Mouse (Mus musculus): ENCODE data around the gene Ddx39. TPM values are rescaled to one million over a fixed set of nuclear protein-coding genes. Genes with fewer than 3 reads are reported as not detected.

Ddx39 gene
- polyA plus RNA-seq, 1 experiment from 2014 or later, result 116 TPM

DNA sequence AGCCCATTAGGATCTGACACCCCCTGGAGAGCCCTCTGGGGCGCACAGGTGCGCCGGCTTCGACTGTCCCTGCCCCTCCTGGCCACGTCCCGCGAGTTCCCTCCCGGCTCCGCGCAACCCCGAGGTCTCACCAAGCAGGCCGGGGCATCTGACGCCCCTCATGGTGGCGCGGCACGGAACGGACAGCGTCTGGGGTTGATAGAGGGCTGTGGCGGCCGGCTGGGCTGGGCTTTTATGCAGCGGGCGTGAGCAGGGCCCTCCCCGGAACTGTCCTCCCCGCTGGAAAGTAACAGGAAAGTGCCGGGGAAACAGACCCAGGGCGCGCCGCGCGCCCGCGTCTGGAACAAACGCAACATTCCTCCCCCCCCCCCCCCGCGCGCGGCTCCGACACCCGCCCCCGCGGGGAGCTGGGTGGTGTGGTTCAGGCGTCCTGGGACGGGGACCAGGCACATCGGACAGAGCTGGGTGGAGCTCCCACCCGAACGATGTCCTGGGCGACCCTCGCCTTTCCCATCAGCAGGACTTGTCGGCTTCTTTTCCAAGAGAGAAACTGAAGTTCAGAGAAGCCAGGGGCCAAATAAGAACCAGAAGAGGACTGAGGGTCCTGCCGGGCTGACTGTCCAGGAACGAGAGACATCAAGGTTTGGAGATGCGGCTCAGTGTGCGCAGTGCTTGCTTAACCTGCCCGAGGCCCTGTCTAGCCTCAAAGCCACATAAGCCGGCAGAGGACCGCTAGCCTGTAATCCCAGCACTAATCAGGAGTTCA, 26.2 kb downstream of the Ddx39 start, which contains the start of gene Adgre5:
Gene Adgre5, minus strand, starts transcription at position 351 of the 766 bp plus-strand sequence.
- Histone ChIP-seq H3K4me1 (replicated peaks) (peaks cover 25% of the 10 kb centered on the region), H3K9me3 (no peaks in the 10 kb centered on the region), H3K9ac (peak within 1 kb of the TSS; percentile 73), H3K4me2 (peak within 1 kb of the TSS; percentile 87), H3K27me3 (peaks cover 61% of the 10 kb centered on the region), H3K36me3 (no peaks in the 10 kb centered on the region), H3K4me3 (peak within 1 kb of the TSS; percentile 47), H3K27ac (0 out of 2 replicates have a peak within 1 kb of the TSS, but pooled peaks have one; percentile 40)
- WGBS, result 2% methylated on average over 51 of the region's 56 CpGs
- ATAC-seq (ENCODE audit: low FRiP score), result peak; percentile 59

DNA sequence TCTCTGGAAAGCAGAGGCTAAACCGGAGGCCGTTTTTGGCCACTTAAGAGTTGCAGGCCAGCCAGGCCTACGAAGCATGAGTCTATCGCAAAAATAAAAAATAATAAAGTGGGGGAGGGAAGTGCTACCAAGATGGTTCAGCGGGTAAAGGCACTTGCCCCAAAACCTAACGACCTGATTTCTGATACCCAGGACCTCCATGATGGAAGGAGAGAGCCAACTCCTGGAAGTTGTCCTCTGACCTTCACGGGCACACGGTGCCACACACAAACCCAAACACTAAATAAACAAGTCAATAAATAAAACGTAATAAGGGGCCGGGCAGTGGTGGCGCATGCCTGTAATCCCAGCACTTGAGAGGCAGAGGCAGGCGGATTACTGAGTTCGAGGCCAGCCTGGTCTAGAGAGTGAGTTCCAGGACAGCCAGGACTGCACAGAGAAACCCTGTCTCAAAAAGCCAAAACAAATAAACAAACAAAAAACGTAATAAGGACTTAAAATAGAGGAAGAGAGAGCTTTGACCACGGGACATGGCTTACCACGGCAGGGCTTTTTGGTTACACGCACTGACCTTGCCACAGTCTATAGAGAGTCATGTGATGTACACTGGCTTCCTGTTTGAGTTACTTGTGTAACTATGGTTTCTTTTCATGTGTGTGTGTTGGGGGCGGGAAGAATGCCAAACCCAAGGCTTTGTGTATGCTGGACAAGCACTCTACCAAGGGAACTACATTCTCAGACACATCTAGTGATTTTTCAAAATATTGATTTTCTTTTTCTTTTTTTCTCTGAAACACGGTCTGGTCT, 27.1 kb downstream of the Ddx39 start:
- peaks cover 63% of the 10 kb centered on the region for H3K27me3 ChIP-seq
- no peaks in the 10 kb centered on the region for H3K36me3 ChIP-seq
- H3K27ac ChIP-seq, result no peak overlapping the region
- WGBS, result 78% methylated on average over 19 of the region's 19 CpGs
- H3K4me2 ChIP-seq, result no peak overlapping the region; the same call in 1 of the 2 replicates
- no peak for ATAC-seq (ENCODE audit: low FRiP score)
- H3K9ac ChIP-seq, result no peak overlapping the region; the same call in 1 of the 2 replicates
- 0 out of 2 replicates have a peak overlapping the region, but pooled peaks have one; percentile 47 for H3K4me3 ChIP-seq
- H3K4me1 ChIP-seq (replicated peaks), result peaks cover 25% of the 10 kb centered on the region
- no peaks in the 10 kb centered on the region for H3K9me3 ChIP-seq

DNA sequence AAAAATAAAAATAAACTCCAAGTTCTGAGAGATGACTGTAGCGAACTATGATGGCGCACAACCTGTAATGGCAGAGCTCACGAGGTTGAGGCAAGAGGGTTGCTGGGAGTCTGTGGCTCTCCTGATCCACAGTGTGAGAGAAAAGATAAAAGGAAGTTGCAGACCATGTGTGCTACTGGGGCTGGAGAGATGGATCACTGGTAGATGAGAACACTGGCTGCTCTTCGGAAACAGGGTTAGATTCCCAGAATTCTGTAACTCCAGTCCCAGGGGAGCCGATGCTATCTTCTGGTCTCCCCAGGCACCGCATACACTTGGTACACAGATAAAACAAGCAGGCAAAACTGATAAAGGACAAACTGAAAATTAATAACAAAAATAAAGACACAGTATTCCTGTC, 28.0 kb downstream of the Ddx39 start:
- no peaks in the 10 kb centered on the region for H3K9me3 ChIP-seq
- ATAC-seq (ENCODE audit: low FRiP score), result no peak
- peaks cover 65% of the 10 kb centered on the region for H3K27me3 ChIP-seq
- H3K4me3 ChIP-seq, result no peak overlapping the region
- no peaks in the 10 kb centered on the region for H3K36me3 ChIP-seq
- no peak overlapping the region for H3K27ac ChIP-seq
- H3K4me1 ChIP-seq (replicated peaks), result peaks cover 24% of the 10 kb centered on the region
- no peak overlapping the region for H3K9ac ChIP-seq
- 95% methylated on average over 6 of the region's 6 CpGs for WGBS
- no peak overlapping the region for H3K4me2 ChIP-seq

DNA sequence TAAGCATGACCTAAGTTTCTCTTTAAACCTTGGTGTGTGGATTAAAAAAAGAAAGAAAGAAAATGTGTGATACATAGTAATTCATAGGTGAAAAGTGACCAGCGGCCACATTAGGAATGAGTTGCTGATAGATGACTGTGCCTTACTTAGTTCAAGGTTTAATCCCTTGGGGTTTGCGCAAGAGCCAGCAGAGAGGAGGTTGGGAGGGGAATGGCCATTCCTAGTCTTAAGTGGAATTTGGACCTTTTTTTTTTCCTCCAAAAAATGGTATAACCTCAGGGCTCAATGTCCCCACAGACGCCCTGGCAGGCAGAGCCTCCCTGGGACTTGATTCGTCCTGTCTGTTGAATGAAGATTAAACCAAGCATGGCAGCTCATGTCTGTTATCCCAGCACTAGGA, 29.1 kb downstream of the Ddx39 start:
- H3K27ac ChIP-seq, result no peak overlapping the region
- peaks cover 33% of the 10 kb centered on the region for H3K4me1 ChIP-seq (replicated peaks)
- no peak overlapping the region for H3K4me2 ChIP-seq
- H3K36me3 ChIP-seq, result no peaks in the 10 kb centered on the region
- H3K4me3 ChIP-seq, result no peak overlapping the region
- ATAC-seq (ENCODE audit: low FRiP score), result no peak
- H3K9me3 ChIP-seq, result no peaks in the 10 kb centered on the region
- peaks cover 61% of the 10 kb centered on the region for H3K27me3 ChIP-seq
- WGBS, result 79% methylated on average over 4 of the region's 4 CpGs
- H3K9ac ChIP-seq, result no peak overlapping the region

DNA sequence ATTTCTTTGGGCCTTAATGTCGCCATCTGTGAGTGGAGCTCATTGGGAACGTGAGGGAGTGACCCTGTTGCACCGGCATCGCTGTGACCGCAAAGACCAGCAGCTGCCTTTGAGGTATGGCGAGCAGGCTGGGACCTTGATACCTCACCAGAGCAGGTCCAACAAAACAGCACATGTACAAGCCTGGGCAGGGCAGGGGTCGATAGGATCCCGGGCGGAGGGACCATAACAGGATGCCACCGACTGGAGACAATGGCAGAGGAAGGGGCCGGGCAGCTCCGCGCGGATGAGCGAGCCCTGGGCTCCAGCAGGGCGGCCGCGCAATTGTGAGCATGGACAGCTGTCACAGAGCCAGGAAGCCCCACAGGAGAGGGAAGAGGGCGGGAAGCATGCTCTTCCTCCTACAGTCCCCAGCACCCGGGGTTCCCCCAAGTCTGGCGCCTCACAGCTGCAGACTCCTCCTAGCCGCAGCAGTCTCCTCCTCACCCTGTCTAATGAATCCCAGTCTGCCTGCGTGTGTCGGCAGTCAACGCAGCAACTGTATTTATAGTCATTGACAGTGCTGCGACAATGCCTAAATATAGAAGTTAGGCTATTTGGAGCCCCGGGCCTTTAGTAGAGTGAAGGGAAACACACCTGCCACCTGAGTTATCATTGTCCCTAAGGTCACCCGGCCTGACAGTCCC, 32.8 kb downstream of the Ddx39 start:
- H3K9me3 ChIP-seq, result no peaks in the 10 kb centered on the region
- H3K27me3 ChIP-seq, result peaks cover 25% of the 10 kb centered on the region
- H3K4me3 ChIP-seq, result peak overlapping the region; percentile 43
- peak overlapping the region; percentile 72 for H3K4me2 ChIP-seq
- peak overlapping the region; percentile 72 for H3K9ac ChIP-seq
- H3K4me1 ChIP-seq (replicated peaks), result peaks cover 16% of the 10 kb centered on the region
- WGBS, result 2% methylated on average over 28 of the region's 28 CpGs
- no peaks in the 10 kb centered on the region for H3K36me3 ChIP-seq
- ATAC-seq (ENCODE audit: low FRiP score), result peak; percentile 80
- H3K27ac ChIP-seq, result peak overlapping the region; percentile 62

DNA sequence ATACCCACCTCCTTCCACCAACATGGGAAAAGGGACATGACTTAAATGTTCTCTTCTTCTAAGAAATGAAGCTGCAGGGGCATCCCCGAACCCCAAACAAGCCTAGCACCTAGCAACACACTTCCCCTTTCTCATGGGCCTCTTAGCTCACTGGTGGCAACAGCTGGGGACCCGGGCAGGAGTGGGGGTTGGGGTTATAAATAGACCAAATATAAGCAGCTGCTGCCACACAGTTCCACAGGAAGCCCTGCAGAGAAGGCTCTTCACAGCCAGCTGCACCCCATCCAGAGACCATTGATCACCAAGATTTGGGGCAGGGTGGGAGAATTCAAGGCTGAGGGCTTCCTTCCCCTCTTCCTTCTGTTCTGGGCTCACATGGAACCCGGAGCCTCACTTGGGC, 33.7 kb downstream of the Ddx39 start:
- Histone ChIP-seq H3K27ac (no peak overlapping the region), H3K4me2 (no peak overlapping the region), H3K4me3 (no peak overlapping the region), H3K36me3 (no peaks in the 10 kb centered on the region), H3K4me1 (replicated peaks) (peaks cover 16% of the 10 kb centered on the region), H3K27me3 (peaks cover 23% of the 10 kb centered on the region), H3K9me3 (no peaks in the 10 kb centered on the region), H3K9ac (no peak overlapping the region)
- 39% methylated on average over 3 of the region's 3 CpGs for WGBS
- no peak for ATAC-seq (ENCODE audit: low FRiP score)

DNA sequence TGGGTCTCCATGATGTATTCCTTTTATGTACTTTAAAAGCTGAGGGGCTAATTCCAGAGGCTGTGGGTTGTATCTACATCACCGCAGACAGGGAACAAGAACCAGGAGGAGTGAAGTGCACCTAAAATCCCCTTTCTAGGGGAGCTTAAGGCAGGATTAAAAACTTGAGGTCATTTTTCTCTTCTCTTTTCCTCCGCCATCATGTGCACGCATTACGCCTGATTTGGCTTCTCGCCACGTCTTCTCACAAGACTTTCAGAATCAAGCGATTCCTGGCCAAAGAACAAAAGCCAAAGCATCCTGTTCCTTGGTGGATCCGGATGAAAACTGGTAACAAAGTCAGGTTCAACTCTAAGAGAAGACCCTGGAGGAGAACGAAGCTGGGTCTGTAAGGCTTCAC, 34.3 kb downstream of the Ddx39 start:
- Histone ChIP-seq H3K4me2 (no peak overlapping the region), H3K36me3 (no peaks in the 10 kb centered on the region), H3K27me3 (peaks cover 18% of the 10 kb centered on the region), H3K4me1 (replicated peaks) (peaks cover 16% of the 10 kb centered on the region), H3K4me3 (no peak overlapping the region), H3K9me3 (no peaks in the 10 kb centered on the region), H3K9ac (no peak overlapping the region), H3K27ac (no peak overlapping the region)
- no peak for ATAC-seq (ENCODE audit: low FRiP score)
- 89% methylated on average over 9 of the region's 9 CpGs for WGBS

DNA sequence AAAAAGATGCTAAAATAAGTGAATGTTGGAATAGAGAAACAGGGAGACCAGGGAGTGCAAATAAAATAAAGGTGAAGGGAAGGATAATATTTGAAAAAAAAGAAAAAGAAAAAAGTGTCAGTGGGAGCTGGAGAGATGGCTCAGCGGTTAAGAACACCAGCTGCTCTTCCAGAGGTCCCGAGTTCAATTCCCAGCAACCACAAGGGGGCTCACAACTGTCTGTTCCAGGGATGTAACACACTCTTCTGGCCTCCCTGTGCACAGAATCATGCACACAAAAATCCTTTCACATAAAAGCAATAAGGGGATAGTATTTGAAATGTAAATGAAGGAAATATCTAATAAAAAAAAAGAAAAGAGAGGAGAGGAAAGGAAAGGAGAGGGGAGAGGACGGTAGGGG, 39.2 kb downstream of the Ddx39 start:
- Histone ChIP-seq H3K27me3 (0 out of 2 replicates have a peak, but pooled peaks cover 2% of the 10 kb centered on the region), H3K9ac (no peak overlapping the region), H3K27ac (no peak overlapping the region), H3K9me3 (peaks cover 3% of the 10 kb centered on the region; the same call in 1 of the 2 replicates), H3K4me3 (no peak overlapping the region), H3K36me3 (no peaks in the 10 kb centered on the region), H3K4me1 (replicated peaks) (no peaks in the 10 kb centered on the region), H3K4me2 (no peak overlapping the region)
- WGBS, result 53% methylated on average over 2 of the region's 3 CpGs
- no peak for ATAC-seq (ENCODE audit: low FRiP score)

DNA sequence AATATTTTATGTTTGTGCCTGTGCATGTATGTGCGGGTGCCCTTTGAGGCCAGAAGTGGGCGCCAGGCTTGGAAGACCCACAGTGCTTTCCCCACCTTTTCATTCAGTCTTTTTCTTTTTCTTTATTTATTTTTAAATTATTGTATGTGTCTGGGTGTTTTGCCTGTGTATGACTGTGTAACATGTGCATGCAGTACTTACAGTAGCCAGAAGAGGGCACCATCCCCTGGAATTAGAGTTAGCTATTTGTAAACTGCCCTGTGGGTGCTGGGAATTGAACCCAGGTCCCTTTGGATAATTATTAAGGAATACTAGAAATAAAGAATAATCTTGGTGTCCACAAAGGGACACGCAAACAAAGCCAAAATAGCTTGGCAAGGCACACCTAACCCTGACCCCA, 41.3 kb downstream of the Ddx39 start:
- no peak overlapping the region for H3K4me2 ChIP-seq
- H3K9me3 ChIP-seq, result peaks cover 3% of the 10 kb centered on the region; the same call in 1 of the 2 replicates
- 97% methylated on average over 3 of the region's 3 CpGs for WGBS
- H3K4me3 ChIP-seq, result no peak overlapping the region
- no peak overlapping the region for H3K27ac ChIP-seq
- no peak for ATAC-seq (ENCODE audit: low FRiP score)
- H3K9ac ChIP-seq, result no peak overlapping the region
- no peaks in the 10 kb centered on the region for H3K27me3 ChIP-seq
- H3K4me1 ChIP-seq (replicated peaks), result no peaks in the 10 kb centered on the region
- no peaks in the 10 kb centered on the region for H3K36me3 ChIP-seq

DNA sequence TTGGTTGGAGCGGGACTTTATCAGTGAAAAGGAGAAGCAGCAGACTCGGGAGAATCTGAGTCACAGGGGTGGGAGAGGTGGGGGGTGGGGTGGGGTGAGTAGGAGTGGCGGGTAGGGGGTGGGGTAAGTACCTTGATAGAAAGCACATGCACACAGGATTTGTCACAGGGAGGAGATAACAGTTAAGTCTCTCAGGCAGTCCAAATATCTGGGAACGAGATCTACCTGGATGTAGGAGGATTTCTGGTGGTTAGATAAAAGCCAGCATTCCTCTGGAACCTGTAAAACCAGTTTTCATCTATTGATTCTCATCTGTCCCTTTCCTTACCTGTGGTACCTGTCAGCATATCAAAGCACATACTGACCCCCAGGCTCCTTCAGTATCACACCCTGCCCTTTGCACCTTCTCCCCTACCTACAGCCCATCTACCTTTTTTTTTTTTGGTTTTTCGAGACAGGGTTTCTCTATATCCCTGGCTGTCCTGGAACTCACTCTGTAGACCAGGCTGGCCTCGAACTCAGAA, 42.2 kb downstream of the Ddx39 start:
- Histone ChIP-seq H3K9ac (no peak overlapping the region), H3K27ac (no peak overlapping the region), H3K4me1 (replicated peaks) (no peaks in the 10 kb centered on the region), H3K36me3 (no peaks in the 10 kb centered on the region), H3K4me3 (no peak overlapping the region), H3K4me2 (no peak overlapping the region), H3K9me3 (peaks cover 3% of the 10 kb centered on the region; the same call in 1 of the 2 replicates), H3K27me3 (no peaks in the 10 kb centered on the region)
- WGBS, result 92% methylated on average over 6 of the region's 6 CpGs
- ATAC-seq (ENCODE audit: low FRiP score), result no peak

DNA sequence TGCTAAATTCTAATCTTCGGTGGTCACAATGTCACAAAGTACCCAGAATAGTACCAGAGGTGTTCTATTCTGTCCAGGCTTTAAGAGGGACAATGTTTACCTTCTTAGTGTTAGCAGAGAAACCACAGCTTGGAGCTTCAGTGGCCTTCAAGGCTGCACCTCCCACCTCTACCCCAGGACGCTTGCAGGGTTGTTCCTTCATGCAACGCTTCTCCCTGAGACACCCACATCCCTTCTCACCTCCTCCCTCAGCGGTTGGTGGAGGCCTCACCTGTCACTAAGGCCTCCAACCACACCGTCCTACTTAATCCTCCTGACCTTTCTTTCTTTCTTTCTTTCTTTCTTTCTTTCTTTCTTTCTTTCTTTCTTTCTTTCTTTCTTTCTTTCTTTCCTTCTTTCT, 43.3 kb downstream of the Ddx39 start:
- no peaks in the 10 kb centered on the region for H3K27me3 ChIP-seq
- no peaks in the 10 kb centered on the region for H3K36me3 ChIP-seq
- no peak for ATAC-seq (ENCODE audit: low FRiP score)
- peaks cover 3% of the 10 kb centered on the region; the same call in 1 of the 2 replicates for H3K9me3 ChIP-seq
- no peak overlapping the region for H3K27ac ChIP-seq
- H3K4me3 ChIP-seq, result no peak overlapping the region
- H3K4me1 ChIP-seq (replicated peaks), result no peaks in the 10 kb centered on the region
- no peak overlapping the region for H3K9ac ChIP-seq
- WGBS, result 66% methylated on average over 5 of the region's 5 CpGs
- no peak overlapping the region for H3K4me2 ChIP-seq
